Mouse (Mus musculus) limb, embryonic 11.5 days (tissue): ENCODE measurements around the gene Nectin1. TPM values are rescaled to one million over a fixed set of nuclear protein-coding genes. Genes with fewer than 3 reads are reported as not detected.
A peak's percentile ranks its signal among the peaks of the same experiment; 100 is the strongest.

Experiments
- ATAC-seq: fragments of 200-750 bp; cut with Nextera tagmentation; 2 replicates; pipeline ENCODE4 v1.8.0; 2017; ENCODE audit warnings: low read depth; ENCODE audit not compliant: insufficient number of reproducible peaks, low FRiP score, low TSS enrichment
- DNase-seq: peaks from one replicate; pipeline ENCODE4 v3.0.0-alpha.2; 2015; ENCODE audit warnings: low spot score
- H3K27ac ChIP-seq: fragments of 300-500 bp; sonication (generic); replicated peaks from 2 replicates; pipeline ENCODE4 v1.5.1; 2014; ENCODE audit warnings: low read depth, mild to moderate bottlenecking, low read length
- H3K27me3 ChIP-seq: fragments of 300-500 bp; sonication (generic); 2 replicates; pipeline ENCODE4 v1.6.1; 2014; ENCODE audit warnings: mild to moderate bottlenecking, low read length, mixed read lengths; ENCODE audit not compliant: control insufficient read depth, insufficient read depth
- H3K36me3 ChIP-seq: fragments of 300-500 bp; sonication (generic); 2 replicates; pipeline ENCODE4 v1.6.1; 2014; ENCODE audit warnings: mild to moderate bottlenecking, low read length, moderate library complexity, mixed read lengths; ENCODE audit not compliant: control insufficient read depth, insufficient read depth
- H3K4me1 ChIP-seq: fragments of 300-500 bp; sonication (generic); 2 replicates; pipeline ENCODE4 v1.6.1; 2014; ENCODE audit warnings: low read length, mixed read lengths; ENCODE audit not compliant: control insufficient read depth, insufficient read depth
- H3K4me2 ChIP-seq: fragments of 300-500 bp; sonication (generic); 2 replicates; pipeline ENCODE4 v1.6.1; 2014; ENCODE audit warnings: low read depth, mild to moderate bottlenecking, moderate library complexity; ENCODE audit not compliant: severe bottlenecking
- H3K4me3 ChIP-seq: fragments of 300-500 bp; sonication (generic); 2 replicates; pipeline ENCODE4 v1.5.1; 2014; ENCODE audit warnings: low read depth, low read length
- H3K9ac ChIP-seq: fragments of 300-500 bp; sonication (generic); 2 replicates; pipeline ENCODE4 v1.6.1; 2014; ENCODE audit warnings: mild to moderate bottlenecking, low read length
- H3K9me3 ChIP-seq: fragments of 300-500 bp; sonication (generic); 2 replicates; pipeline ENCODE4 v1.6.1; 2016; ENCODE audit warnings: low read length; ENCODE audit not compliant: control insufficient read depth
- WGBS: fragments of 180-500 bp; shearing (Covaris S2); extraction: QIAGEN DNeasy Blood & Tissue Kit; methylation state at CpG from one replicate; pipeline ENCODE4 v1.1.7; 2014; 5-methylcytosine and 5-hydroxymethylcytosine counted together
- polyA plus RNA-seq: library from polyadenylated mRNA; unstranded; fragments of >200 nt; fragmentation: Nextera tagmentation; extraction: Ambion mirVana; gene quantifications from 2 replicates; pipeline ENCODE4 v1.2.1, GENCODE M21; 2014

Gene Nectin1
- polyA plus RNA-seq, 1 experiment from 2014 or later = 4.7 TPM

DNA sequence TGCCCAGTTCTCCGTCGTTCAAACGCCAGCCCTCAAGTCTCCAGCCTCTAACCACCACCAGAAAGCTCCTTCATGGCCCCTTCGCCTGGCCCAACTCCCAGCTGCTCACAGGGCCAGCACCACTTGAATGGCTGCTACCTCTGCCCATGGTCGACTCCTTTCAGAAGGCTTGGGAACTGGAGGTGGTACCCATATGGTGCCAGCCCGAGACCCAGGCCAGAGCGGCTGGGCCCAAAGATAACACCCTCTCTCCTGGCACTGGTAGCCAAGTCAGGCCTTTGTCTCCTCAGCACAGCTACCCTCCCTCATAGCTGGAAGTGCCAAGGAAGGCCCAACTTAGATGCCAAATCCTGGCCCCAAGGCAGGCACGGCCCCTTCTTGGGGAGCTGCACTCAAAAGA is 89.4 kb downstream of the Nectin1 start:
- no peak overlapping the region for H3K27ac ChIP-seq
- no peaks in the 10 kb centered on the region for H3K9me3 ChIP-seq
- no peaks in the 10 kb centered on the region for H3K27me3 ChIP-seq
- 93% methylated on average over 8 of the region's 8 CpGs for WGBS
- no peaks in the 10 kb centered on the region for H3K4me1 ChIP-seq
- no peak for ATAC-seq
- H3K36me3 ChIP-seq = no peaks in the 10 kb centered on the region
- no peak overlapping the region for H3K4me2 ChIP-seq
- H3K4me3 ChIP-seq = no peak overlapping the region
- no peak overlapping the region for H3K9ac ChIP-seq
- DNase-seq = no peak

DNA sequence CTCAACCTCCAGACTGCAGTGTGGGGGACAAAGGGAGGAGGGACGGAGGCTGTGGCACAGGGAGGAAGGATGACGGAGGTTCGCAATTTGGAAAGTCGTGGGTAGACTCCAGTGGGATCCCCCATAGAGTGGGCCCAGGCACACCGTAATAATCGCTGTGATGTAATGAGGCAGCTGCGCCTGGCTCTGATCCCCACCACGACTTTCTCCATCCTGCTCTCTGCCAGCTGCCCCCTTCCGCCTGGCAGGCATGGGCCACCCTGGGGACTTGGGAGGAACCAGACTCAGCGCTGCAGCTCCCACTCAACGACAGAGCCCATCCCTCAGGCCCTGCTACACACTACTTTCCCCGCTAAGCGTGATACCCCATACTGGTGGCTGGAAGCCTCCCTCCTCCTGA is 90.5 kb downstream of the Nectin1 start:
- DNase-seq (no peak), ATAC-seq (no peak)
- Histone ChIP-seq H3K27me3 (no peaks in the 10 kb centered on the region), H3K4me1 (no peaks in the 10 kb centered on the region), H3K9me3 (no peaks in the 10 kb centered on the region), H3K4me3 (no peak overlapping the region), H3K36me3 (no peaks in the 10 kb centered on the region), H3K4me2 (no peak overlapping the region), H3K9ac (no peak overlapping the region), H3K27ac (no peak overlapping the region)
- WGBS = 81% methylated on average over 13 of the region's 13 CpGs

DNA sequence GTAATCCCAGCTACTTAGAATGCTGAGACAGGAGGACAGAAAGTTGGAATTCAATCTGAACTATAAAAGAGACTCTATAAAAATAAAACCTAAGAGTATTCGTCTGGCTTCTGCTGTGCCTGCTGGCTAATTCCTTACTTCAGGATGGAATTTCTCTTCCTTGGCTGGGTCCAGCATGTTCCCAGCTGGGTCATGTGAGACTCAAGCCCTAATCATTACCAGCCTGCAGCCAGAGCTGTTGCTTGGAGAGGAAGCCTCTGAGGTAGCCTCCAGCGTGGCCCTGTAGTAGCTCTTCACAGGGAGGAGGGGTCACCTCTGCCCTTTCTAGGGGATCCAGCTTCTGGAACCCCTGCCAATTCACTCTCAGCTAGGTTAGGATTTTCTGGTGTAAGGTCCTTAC is 94.8 kb downstream of the Nectin1 start:
- no peak overlapping the region for H3K9ac ChIP-seq
- no peaks in the 10 kb centered on the region for H3K36me3 ChIP-seq
- no peak overlapping the region for H3K4me3 ChIP-seq
- no peak overlapping the region for H3K27ac ChIP-seq
- 12% methylated on average over 2 of the region's 2 CpGs for WGBS
- H3K4me2 ChIP-seq = no peak overlapping the region
- no peaks in the 10 kb centered on the region for H3K27me3 ChIP-seq
- peak; percentile 49 for DNase-seq
- no peaks in the 10 kb centered on the region for H3K4me1 ChIP-seq
- no peaks in the 10 kb centered on the region for H3K9me3 ChIP-seq
- no peak for ATAC-seq

- no peak overlapping the region for H3K9ac ChIP-seq
Measured at GRCm38 (mm10) chr9:43842921-43843577, 99.3 kb downstream of the Nectin1 start.

DNA sequence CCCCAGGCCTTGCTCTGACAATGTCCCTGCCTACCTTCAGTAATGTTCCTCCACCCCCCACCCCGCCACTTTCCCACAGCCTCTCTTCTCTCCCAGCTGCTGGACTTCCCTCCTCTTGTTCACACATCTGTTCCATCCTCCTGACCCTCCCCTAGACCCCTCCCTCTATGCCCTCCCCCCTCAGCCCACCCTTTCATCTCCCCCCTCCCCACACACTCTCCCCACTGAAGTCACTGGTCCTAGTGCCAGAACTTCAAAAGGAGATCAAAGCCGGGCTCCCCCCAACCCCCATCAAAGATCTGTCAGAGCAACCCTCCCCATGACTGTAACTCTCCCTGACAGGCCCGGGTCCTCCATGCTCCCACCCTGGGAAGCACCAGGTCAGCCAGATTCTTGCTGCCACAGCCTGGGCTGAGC is 99.9 kb downstream of the Nectin1 start:
- 0 out of 2 replicates have a peak, but pooled peaks cover 5% of the 10 kb centered on the region for H3K4me1 ChIP-seq
- H3K4me3 ChIP-seq = no peak overlapping the region
- no peak overlapping the region for H3K27ac ChIP-seq
- peaks cover 5% of the 10 kb centered on the region; the same call in 1 of the 2 replicates for H3K27me3 ChIP-seq
- no peak overlapping the region for H3K4me2 ChIP-seq
- DNase-seq = peak; percentile 38
- no peak overlapping the region for H3K9ac ChIP-seq
- no peaks in the 10 kb centered on the region for H3K9me3 ChIP-seq
- 0% methylated on average over 2 of the region's 3 CpGs for WGBS
- no peak for ATAC-seq
- H3K36me3 ChIP-seq = no peaks in the 10 kb centered on the region

More at GRCm38 (mm10) chr9:43842921-43843577, 99.3 kb downstream of the Nectin1 start:
- DNase-seq = no peak
- Histone ChIP-seq H3K4me1 (0 out of 2 replicates have a peak, but pooled peaks cover 5% of the 10 kb centered on the region), H3K4me3 (no peak overlapping the region), H3K27ac (0 out of 2 replicates have a peak overlapping the region, but pooled peaks have one; percentile 14), H3K9me3 (no peaks in the 10 kb centered on the region), H3K27me3 (peaks cover 5% of the 10 kb centered on the region; the same call in 1 of the 2 replicates), H3K36me3 (no peaks in the 10 kb centered on the region), H3K4me2 (no peak overlapping the region)
- ATAC-seq = 0 out of 2 replicates have a peak, but pooled peaks have one; percentile 40
- 1% methylated on average over 7 of the region's 8 CpGs for WGBS

GRCm38 (mm10) chr9:43845660-43846455 is 102.1 kb downstream of the Nectin1 start:
- Histone ChIP-seq H3K4me2 (no peak overlapping the region), H3K9ac (peak overlapping the region; percentile 3; the same call in 1 of the 2 replicates), H3K27me3 (peaks cover 5% of the 10 kb centered on the region; the same call in 1 of the 2 replicates), H3K9me3 (no peaks in the 10 kb centered on the region), H3K27ac (no peak overlapping the region), H3K36me3 (no peaks in the 10 kb centered on the region), H3K4me3 (no peak overlapping the region), H3K4me1 (0 out of 2 replicates have a peak, but pooled peaks cover 5% of the 10 kb centered on the region)
- ATAC-seq = no peak
- 7% methylated on average over 17 of the region's 17 CpGs for WGBS
- DNase-seq = peak; percentile 78

GRCm38 (mm10) chr9:43847861-43848260 is 104.1 kb downstream of the Nectin1 start:
- no peaks in the 10 kb centered on the region for H3K36me3 ChIP-seq
- H3K4me1 ChIP-seq = 0 out of 2 replicates have a peak, but pooled peaks cover 5% of the 10 kb centered on the region
- ATAC-seq (no peak), DNase-seq (no peak)
- H3K27ac ChIP-seq = no peak overlapping the region
- H3K27me3 ChIP-seq = peaks cover 5% of the 10 kb centered on the region; the same call in 1 of the 2 replicates
- H3K4me3 ChIP-seq = no peak overlapping the region
- H3K9me3 ChIP-seq = no peaks in the 10 kb centered on the region
- WGBS = 42% methylated on average over 5 of the region's 5 CpGs
- H3K9ac ChIP-seq = no peak overlapping the region
- H3K4me2 ChIP-seq = no peak overlapping the region

- Histone ChIP-seq H3K27ac (no peak overlapping the region), H3K27me3 (peaks cover 1% of the 10 kb centered on the region; the same call in 1 of the 2 replicates), H3K4me3 (no peak overlapping the region), H3K9ac (no peak overlapping the region), H3K4me1 (0 out of 2 replicates have a peak, but pooled peaks cover 2% of the 10 kb centered on the region), H3K36me3 (no peaks in the 10 kb centered on the region), H3K9me3 (no peaks in the 10 kb centered on the region), H3K4me2 (no peak overlapping the region)
- DNase-seq (no peak), ATAC-seq (no peak)
- WGBS = 78% methylated on average over 8 of the region's 8 CpGs
Measured at GRCm38 (mm10) chr9:43850281-43850680, 106.5 kb downstream of the Nectin1 start.
